Mouse (Mus musculus): ENCODE results near the gene Psenen. TPM values are rescaled to one million over a fixed set of nuclear protein-coding genes. Genes with fewer than 3 reads are reported as not detected.

The Psenen gene
- polyA plus RNA-seq, 1 experiment, result 133 TPM

DNA sequence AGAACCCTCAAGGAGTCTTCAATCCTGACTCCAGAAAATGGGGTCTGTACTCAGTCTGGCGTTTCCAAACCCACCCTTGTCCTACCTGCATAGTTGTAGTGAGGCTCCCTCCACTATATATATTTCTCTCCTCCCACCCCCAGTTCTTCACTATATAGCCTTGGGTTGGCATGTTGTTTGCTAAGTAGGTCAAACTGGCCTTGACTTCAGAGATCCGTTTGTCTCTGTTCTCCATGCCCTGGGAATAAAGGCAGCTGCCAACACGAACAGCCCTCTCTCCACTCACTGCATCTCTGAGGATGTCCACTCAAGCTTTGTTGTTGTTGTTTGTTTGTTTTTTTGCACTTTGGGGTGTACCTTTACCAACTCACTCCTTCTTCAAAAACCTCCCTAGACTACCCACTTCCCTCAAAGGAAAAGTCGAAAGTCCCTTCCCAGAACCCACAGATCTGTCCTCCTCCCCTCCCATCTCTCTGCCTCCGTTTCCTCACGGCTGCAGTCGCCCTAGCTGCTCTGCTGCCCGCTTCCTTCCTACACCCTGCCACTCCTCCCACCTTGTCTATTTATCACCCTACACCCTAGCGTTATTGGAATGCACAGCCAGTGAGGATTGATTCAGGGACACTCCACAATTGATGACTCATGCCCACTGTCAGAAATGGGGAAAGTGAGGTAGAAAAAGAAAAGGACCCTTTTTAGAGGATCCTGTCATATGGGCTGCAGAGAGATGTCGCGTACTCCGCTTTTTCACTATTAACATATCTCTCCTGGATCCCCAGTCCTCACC is 4.6 kb downstream of the Psenen start:
- peaks cover 1% of the 10 kb centered on the region; the same call in 1 of the 2 replicates for H3K4me1 ChIP-seq (ENCODE audit: control insufficient read depth, insufficient read depth, low read length)
- peak overlapping the region; percentile 57 for H3K4me3 ChIP-seq (ENCODE audit: insufficient read depth, low read length)
- TF ChIP-seq CTCF (IDR thresholded peaks at IDR 0.05; ENCODE audit: extremely low read depth, insufficient read depth, low read length) (no peak), POLR2A (IDR thresholded peaks at IDR 0.05; ENCODE audit: extremely low read depth, insufficient read depth, low read length) (no peak)
- H3K27ac ChIP-seq (ENCODE audit: insufficient read depth, low read length), result peak overlapping the region; percentile 13; the same call in 1 of the 2 replicates

- peak overlapping the region; percentile 57; the same call in 1 of the 2 replicates for H3K4me3 ChIP-seq (ENCODE audit: insufficient read depth, low read length)
- TF ChIP-seq CTCF (IDR thresholded peaks at IDR 0.05; ENCODE audit: extremely low read depth, insufficient read depth, low read length) (no peak), POLR2A (IDR thresholded peaks at IDR 0.05; ENCODE audit: extremely low read depth, insufficient read depth, low read length) (0 out of 2 replicates have a peak, but pooled peaks have one; percentile 14)
- 0 out of 2 replicates have a peak overlapping the region, but pooled peaks have one; percentile 13 for H3K27ac ChIP-seq (ENCODE audit: insufficient read depth, low read length)
- H3K4me1 ChIP-seq (ENCODE audit: control insufficient read depth, insufficient read depth, low read length), result no peaks in the 10 kb centered on the region
These were observed 5.4 kb downstream of the Psenen start for GRCm38 (mm10) chr7:30557901-30558514.

DNA sequence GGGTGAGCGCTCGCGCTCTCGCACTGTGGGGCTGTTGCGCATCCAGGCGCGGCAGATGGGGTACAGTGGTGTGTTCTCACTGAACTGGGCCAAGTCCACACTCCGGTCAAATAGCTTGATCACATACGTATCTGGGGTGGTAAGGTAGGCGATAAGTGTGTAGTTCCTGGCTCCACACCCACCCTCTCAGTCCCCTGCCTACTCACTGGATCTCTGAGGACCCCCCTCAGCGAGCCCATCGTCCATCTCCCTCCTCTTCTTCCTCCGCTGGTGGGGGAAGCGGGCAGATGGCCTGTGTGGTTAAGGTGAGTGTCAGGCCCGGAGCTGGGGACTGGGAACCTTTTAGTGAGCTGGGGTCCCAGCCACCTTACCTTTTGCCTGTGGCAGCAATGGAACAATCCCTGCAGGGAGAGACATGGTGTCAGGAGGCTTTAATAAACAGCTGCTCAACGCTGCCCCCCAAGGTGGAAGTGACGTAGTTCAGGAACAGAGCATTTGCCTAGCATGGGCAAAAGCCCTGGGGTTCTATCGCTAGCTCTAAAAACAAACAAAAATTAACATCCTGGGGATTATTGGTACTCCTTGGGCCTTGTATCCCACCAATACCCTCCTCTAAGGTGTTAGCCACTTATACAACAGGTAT is 6.4 kb downstream of the Psenen start:
- no peaks in the 10 kb centered on the region for H3K4me1 ChIP-seq (ENCODE audit: control insufficient read depth, insufficient read depth, low read length)
- no peak overlapping the region for H3K4me3 ChIP-seq (ENCODE audit: insufficient read depth, low read length)
- TF ChIP-seq POLR2A (IDR thresholded peaks at IDR 0.05; ENCODE audit: extremely low read depth, insufficient read depth, low read length), result no peak
- TF ChIP-seq CTCF (IDR thresholded peaks at IDR 0.05; ENCODE audit: extremely low read depth, insufficient read depth, low read length), result peak; percentile 26; the same call in 1 of the 2 replicates
- no peak overlapping the region for H3K27ac ChIP-seq (ENCODE audit: insufficient read depth, low read length)

- Histone ChIP-seq H3K27ac (ENCODE audit: insufficient read depth, low read length) (no peak overlapping the region), H3K4me3 (ENCODE audit: insufficient read depth, low read length) (no peak overlapping the region), H3K4me1 (ENCODE audit: control insufficient read depth, insufficient read depth, low read length) (no peaks in the 10 kb centered on the region)
- no peak; the same call in 1 of the 2 replicates for TF ChIP-seq POLR2A (IDR thresholded peaks at IDR 0.05; ENCODE audit: extremely low read depth, insufficient read depth, low read length)
- TF ChIP-seq CTCF (IDR thresholded peaks at IDR 0.05; ENCODE audit: extremely low read depth, insufficient read depth, low read length), result no peak
These were observed 9.4 kb downstream of the Psenen start for GRCm38 (mm10) chr7:30553810-30554584.

- Histone ChIP-seq H3K4me3 (ENCODE audit: insufficient read depth, low read length) (peak overlapping the region; percentile 71; the same call in 1 of the 2 replicates), H3K27ac (ENCODE audit: insufficient read depth, low read length) (peak overlapping the region; percentile 52; the same call in 1 of the 2 replicates), H3K4me1 (ENCODE audit: control insufficient read depth, insufficient read depth, low read length) (no peaks in the 10 kb centered on the region)
- TF ChIP-seq POLR2A (IDR thresholded peaks at IDR 0.05; ENCODE audit: extremely low read depth, insufficient read depth, low read length) (no peak), CTCF (IDR thresholded peaks at IDR 0.05; ENCODE audit: extremely low read depth, insufficient read depth, low read length) (no peak)
These were observed 10.3 kb downstream of the Psenen start for GRCm38 (mm10) chr7:30553021-30553589.

DNA sequence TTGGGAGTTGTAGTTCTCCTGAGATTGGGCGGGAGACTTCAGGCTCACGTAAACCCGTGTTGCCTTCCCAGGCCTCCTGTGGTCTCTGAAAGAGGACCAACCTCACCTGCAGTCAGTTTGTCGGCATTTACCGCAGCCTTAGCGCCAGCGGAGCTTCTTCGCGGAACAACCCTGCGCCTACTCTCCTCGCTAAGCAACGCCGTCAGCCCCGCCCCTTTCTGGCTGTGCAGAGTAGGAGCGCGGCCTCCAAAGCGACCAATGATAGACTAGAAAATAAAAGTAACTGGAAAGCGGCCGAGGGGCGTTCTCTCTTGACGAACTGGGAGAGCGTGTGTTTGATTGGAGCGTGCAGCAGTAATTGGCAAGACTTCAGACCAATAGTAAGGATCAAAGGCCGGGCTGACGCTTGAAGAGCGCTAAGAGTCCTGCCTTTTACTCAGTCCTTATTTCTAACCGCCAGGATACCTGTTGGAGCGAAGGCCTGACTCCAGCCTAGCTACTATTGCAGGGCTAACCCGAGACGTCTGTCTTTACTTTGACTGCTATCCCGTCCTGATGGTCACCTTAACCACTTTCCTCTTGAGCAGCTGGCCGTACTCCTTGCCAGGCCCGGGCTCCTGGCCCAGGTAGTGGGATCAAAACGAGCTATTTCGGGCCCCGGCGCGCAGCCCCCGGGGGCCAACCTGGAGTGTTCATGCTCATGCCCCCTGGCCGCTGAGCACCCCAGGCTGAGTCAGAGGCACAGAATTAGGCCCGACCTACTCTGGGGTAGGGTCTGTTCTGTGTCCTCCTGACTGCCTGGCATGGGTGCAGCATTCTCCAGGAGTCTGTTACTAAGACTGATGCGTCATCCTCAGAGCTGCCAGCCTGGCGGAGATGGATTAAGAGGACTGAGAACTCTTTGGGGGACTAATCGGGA is 11.1 kb downstream of the Psenen start, which contains the start of the genes Hspb6 and Proser3:
TSS of gene Hspb6 (plus strand) at position 77 of the 919 bp plus-strand sequence.
TSS of gene Proser3 (minus strand) at position 198 of the 919 bp plus-strand sequence.
- no peaks in the 10 kb centered on the region for H3K4me1 ChIP-seq (ENCODE audit: control insufficient read depth, insufficient read depth, low read length)
- peak within 1 kb of the TSS; percentile 71 for H3K4me3 ChIP-seq (ENCODE audit: insufficient read depth, low read length)
- TF ChIP-seq POLR2A (IDR thresholded peaks at IDR 0.05; ENCODE audit: extremely low read depth, insufficient read depth, low read length) (peak; percentile 95), CTCF (IDR thresholded peaks at IDR 0.05; ENCODE audit: extremely low read depth, insufficient read depth, low read length) (no peak)
- H3K27ac ChIP-seq (ENCODE audit: insufficient read depth, low read length), result peak within 1 kb of the TSS; percentile 85

DNA sequence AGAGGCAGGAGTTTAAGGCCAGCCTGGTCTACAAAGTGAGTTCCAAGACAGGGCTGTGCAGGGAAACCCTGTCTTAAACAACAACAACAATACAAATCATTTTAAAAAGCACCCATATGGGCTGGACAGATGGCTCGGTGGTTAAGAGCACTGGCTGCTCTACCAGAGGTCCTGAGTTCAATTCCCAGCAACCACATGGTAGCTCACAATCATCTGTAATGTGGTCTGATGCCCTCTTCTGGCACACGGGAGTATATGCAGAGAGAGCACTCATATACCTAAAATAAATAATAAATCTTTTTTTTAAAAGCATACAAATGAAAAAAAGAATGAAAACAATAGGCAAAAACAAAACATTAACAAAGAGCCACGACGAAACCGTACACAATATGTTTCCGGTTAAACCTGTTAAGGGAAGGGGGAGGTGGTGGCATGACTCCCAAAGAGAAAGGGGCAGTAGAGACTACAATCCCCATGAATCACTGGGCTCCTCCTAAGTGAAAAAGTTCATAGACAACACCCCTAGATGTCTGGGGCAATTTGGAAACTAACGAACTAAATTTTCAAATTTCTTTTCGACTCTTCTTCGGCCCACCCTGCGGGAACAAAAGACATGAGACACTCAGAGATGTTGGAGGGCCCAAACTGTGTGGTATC is 11.9 kb downstream of the Psenen start:
- no peaks in the 10 kb centered on the region for H3K4me1 ChIP-seq (ENCODE audit: control insufficient read depth, insufficient read depth, low read length)
- TF ChIP-seq POLR2A (IDR thresholded peaks at IDR 0.05; ENCODE audit: extremely low read depth, insufficient read depth, low read length) (no peak), CTCF (IDR thresholded peaks at IDR 0.05; ENCODE audit: extremely low read depth, insufficient read depth, low read length) (no peak)
- H3K4me3 ChIP-seq (ENCODE audit: insufficient read depth, low read length), result peak overlapping the region; percentile 71
- peak overlapping the region; percentile 85 for H3K27ac ChIP-seq (ENCODE audit: insufficient read depth, low read length)
